Mouse (Mus musculus): ENCODE measurements at regions not wholly inside any gene's neighbourhood (a gene's known extent, or its start where the extent isn't known, plus 50 kb on each side); places are given as distances from the start of the nearest gene placed in this dataset.

GRCm38 (mm10) chr12:54463806-54464205, 192.6 kb downstream of the Sptssa start:
- TF ChIP-seq CTCF (IDR thresholded peaks at IDR 0.05) (no peak), POLR2A (IDR thresholded peaks at IDR 0.05; ENCODE audit: insufficient read depth, low read depth, low read length) (no peak)
